Mouse (Mus musculus) megakaryocyte, adult 5-6 weeks (primary cell): ENCODE data around the gene Psma6. TPM values are rescaled to one million over a fixed set of nuclear protein-coding genes. Genes with fewer than 3 reads are reported as not detected.

Experiments used
- ATAC-seq: 2 replicates; pipeline ENCODE4 v1.8.0; 2016; ENCODE audit warnings: mild to moderate bottlenecking, inconsistent platforms; ENCODE audit not compliant: poor library complexity, severe bottlenecking
- total RNA-seq, 2 experiments: library from RNA; stranded (forward) in 1 of 2; stranded (reverse) in 1 of 2; fragments of 153-499, 151-499 nt in 1 of 2; fragments of 221-1000, 200-1000 nt in 1 of 2; gene quantifications; 2 replicates each; pipeline versions ENCODE4 v1.2.3 to v1.2.4; 2015 to 2017

Gene Psma6
- total RNA-seq, 2 experiments from 2014 or later = 237 to 242 TPM

- no peak for ATAC-seq
Observed at GRCm38 (mm10) chr12:55438058-55438457, 54.0 kb downstream of the Psma6 start.

GRCm38 (mm10) chr12:55438611-55439137 is 54.7 kb downstream of the Psma6 start:
- ATAC-seq = no peak

- no peak for ATAC-seq
Observed at GRCm38 (mm10) chr12:55440416-55440815, 56.4 kb downstream of the Psma6 start.

- ATAC-seq = no peak
Observed at GRCm38 (mm10) chr12:55442245-55442644, 58.2 kb downstream of the Psma6 start.

- no peak for ATAC-seq
Observed at GRCm38 (mm10) chr12:55442861-55443850, 59.1 kb downstream of the Psma6 start.

- no peak for ATAC-seq
Observed at GRCm38 (mm10) chr12:55444031-55444451, 60.0 kb downstream of the Psma6 start.

GRCm38 (mm10) chr12:55445583-55445982 is 61.6 kb downstream of the Psma6 start:
- no peak for ATAC-seq

- no peak for ATAC-seq
Observed at GRCm38 (mm10) chr12:55446366-55446745, 62.3 kb downstream of the Psma6 start.

- peak; percentile 82 for ATAC-seq
Observed at GRCm38 (mm10) chr12:55446746-55447395, 62.8 kb downstream of the Psma6 start.

GRCm38 (mm10) chr12:55447396-55447760 is 63.4 kb downstream of the Psma6 start:
- ATAC-seq = no peak

GRCm38 (mm10) chr12:55448457-55448856 is 64.4 kb downstream of the Psma6 start:
- no peak for ATAC-seq

- ATAC-seq = no peak
Observed at GRCm38 (mm10) chr12:55449048-55449447, 65.0 kb downstream of the Psma6 start.

GRCm38 (mm10) chr12:55450421-55450820 is 66.4 kb downstream of the Psma6 start:
- peak; percentile 47 for ATAC-seq

GRCm38 (mm10) chr12:55452839-55453238 is 68.8 kb downstream of the Psma6 start:
- ATAC-seq = no peak

- ATAC-seq = no peak
Observed at GRCm38 (mm10) chr12:55453924-55454323, 69.9 kb downstream of the Psma6 start.

- no peak for ATAC-seq
Observed at GRCm38 (mm10) chr12:55455206-55455605, 71.2 kb downstream of the Psma6 start.

- no peak for ATAC-seq
Observed at GRCm38 (mm10) chr12:55456136-55456535, 72.1 kb downstream of the Psma6 start.

- ATAC-seq = no peak
Observed at GRCm38 (mm10) chr12:55456893-55457292, 72.9 kb downstream of the Psma6 start.

- ATAC-seq = peak; percentile 70
Observed at GRCm38 (mm10) chr12:55459739-55460138, 75.7 kb downstream of the Psma6 start.

GRCm38 (mm10) chr12:55460900-55461299 is 76.9 kb downstream of the Psma6 start:
- no peak for ATAC-seq

- ATAC-seq = no peak
Observed at GRCm38 (mm10) chr12:55461767-55462166, 77.7 kb downstream of the Psma6 start.

- ATAC-seq = no peak
Observed at GRCm38 (mm10) chr12:55462456-55462855, 78.4 kb downstream of the Psma6 start.
